Mouse (Mus musculus) frontal cortex, postnatal 14 days (tissue): ENCODE data around the gene Map3k7.
A peak's percentile ranks its signal among the peaks of the same experiment; 100 is the strongest.

Experiments
- DNase-seq, 2 experiments: peaks; one replicate each; pipeline ENCODE4 v3.0.0; 2022; ENCODE audit warnings: low spot score in 2 of 2

The Map3k7 gene

DNA sequence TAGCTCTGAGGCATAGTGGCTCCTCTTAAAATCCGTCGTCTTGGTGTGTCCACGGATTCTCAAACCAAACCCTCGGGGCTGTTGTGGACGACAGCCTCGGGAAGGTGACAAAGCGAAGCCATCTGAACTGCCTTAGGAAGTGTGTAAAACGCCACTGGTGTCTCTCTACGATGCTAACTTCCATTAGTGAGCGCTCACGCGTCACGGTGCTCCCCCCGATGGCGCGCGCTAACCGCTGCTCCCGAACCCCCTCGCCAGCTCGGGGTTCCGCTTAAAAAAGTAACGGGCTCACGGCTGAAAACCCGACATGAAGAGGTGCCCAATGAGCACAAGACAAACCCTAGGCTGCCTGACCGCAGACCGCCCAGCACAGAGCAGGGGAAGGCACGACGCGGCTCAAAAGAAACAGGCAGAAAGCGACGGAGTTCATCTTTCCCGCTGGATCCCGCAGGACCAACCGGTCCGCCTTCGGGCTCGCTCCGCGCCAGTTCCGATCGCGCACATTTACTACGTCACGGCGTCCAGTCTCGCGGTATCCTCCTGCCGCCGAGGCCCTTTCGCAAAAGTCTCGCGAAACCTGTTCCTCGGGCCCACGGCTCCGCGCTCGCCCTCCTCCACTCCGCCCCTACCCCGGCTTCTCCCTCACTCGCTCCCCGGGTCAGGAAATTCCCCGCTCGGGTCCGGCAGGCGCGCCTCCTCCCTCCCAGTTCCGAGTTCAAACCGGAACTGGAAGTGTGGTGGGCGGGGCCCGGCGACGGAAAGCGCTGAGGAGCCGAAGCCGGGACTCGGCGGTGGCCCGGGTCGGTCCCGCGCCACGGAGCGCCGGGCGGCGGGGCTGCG, at the start of gene Map3k7:
Gene Map3k7, plus strand, starts transcription at position 744 of the 840 bp plus-strand sequence.
- DNase-seq: peak; percentile 89 to 92

GRCm38 (mm10) chr4:31915114-31915513, 48.8 kb upstream of the Map3k7 start:
- no peak for DNase-seq

DNA sequence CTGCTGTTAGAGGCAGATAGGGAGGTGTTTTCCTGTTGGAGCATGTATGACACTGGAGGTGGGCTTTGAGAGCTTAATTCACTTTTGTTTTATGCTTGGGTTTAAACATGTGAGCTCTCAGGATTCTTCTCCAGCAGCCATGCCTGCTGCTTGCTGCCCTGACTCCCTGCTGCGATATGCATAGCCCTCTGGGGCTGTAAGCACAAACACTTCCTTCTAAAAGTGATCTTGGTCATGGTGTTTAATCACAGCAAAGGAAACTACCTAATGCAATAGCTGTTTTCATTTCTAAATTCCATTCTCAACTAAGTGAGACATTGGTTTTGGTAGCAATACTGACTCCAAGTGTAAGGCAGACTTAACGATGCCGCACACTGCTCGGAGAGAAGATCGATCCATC, 45.2 kb upstream of the Map3k7 start:
- no peak for DNase-seq

GRCm38 (mm10) chr4:31922215-31922614, 41.7 kb upstream of the Map3k7 start:
- DNase-seq: no peak

DNA sequence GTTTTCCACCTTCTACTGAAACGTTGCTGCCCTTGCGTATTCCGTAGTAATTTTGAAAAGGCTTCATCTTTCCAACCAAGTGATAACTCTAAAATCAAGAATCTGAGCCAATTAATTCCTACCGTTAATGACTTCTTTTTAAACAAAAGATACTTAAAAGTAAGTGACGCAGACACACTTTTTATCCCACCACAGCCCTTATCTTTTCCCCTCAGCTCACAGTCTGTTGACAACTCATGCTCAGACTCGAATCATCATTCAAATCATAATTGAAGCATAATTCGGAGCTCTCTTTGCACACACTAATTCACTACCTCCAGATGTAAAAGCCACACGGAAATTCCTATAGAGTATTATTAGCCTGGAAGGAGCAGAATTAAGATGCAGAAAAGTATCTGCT, 40.5 kb upstream of the Map3k7 start:
- DNase-seq: no peak

DNA sequence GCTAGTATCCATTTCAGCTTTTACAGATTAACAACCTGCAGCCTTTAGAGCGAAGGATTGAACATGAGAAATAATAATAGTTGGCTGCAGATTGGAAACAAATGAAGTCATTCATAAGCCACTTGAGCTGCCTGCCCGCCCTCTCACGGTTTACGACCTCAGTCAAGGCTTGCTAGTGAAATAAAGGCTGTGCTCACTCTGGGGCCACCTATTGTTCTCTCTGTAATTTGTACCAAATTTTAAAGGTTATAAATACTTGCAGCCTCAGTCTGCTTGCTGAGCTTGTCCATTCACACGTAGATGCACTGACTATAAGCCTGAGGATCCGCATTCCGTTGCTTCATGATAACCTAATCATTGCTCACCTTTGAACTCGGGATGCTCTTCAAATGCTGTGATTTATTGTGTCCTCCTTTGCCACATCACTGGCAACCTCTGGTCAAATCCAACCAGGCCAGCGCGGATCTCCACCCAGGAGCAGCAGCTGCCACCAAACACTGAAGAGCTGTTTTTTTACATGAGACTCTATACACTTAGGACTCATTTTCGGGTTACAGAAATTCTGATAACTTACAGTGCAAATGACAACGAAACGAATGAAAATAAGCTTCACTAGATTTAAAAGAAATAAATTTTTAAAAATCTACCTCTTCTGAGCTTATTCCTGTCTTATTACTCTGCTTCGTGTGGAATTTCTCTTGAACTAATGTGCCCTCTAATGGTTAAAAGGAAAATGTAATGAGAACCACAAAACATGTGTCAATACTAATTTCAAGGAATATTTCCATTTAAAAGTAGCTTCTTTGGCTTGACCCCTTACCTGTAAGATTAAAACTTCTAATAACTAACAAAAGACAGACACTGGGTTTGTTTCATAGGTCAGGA, 39.4 kb upstream of the Map3k7 start:
- no peak for DNase-seq

- DNase-seq: no peak
These were observed 30.7 kb upstream of the Map3k7 start for GRCm38 (mm10) chr4:31933171-31933570.

- DNase-seq: no peak
These were observed 28.0 kb upstream of the Map3k7 start for GRCm38 (mm10) chr4:31935831-31936306.

DNA sequence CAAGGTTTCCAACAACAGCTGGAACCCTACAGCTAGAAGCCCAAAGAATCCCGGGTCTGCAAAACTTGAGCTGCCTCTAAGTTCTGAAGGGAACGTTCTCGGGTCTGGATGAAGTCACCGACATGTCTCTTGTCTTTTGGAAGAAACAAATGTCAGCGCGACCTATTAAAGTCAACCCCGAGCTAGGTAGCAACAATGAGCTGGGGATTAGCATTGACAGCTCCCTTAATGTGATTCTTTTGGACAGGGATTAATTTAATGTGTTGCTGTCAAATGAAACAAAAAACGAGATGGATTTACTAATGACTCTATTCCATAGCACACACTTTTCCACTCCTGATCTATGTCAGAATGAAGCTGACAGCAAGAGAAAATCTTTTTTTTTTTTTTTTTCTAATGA, 27.5 kb upstream of the Map3k7 start:
- DNase-seq: no peak

- DNase-seq: no peak
These were observed 27.0 kb upstream of the Map3k7 start for GRCm38 (mm10) chr4:31936911-31937375.

DNA sequence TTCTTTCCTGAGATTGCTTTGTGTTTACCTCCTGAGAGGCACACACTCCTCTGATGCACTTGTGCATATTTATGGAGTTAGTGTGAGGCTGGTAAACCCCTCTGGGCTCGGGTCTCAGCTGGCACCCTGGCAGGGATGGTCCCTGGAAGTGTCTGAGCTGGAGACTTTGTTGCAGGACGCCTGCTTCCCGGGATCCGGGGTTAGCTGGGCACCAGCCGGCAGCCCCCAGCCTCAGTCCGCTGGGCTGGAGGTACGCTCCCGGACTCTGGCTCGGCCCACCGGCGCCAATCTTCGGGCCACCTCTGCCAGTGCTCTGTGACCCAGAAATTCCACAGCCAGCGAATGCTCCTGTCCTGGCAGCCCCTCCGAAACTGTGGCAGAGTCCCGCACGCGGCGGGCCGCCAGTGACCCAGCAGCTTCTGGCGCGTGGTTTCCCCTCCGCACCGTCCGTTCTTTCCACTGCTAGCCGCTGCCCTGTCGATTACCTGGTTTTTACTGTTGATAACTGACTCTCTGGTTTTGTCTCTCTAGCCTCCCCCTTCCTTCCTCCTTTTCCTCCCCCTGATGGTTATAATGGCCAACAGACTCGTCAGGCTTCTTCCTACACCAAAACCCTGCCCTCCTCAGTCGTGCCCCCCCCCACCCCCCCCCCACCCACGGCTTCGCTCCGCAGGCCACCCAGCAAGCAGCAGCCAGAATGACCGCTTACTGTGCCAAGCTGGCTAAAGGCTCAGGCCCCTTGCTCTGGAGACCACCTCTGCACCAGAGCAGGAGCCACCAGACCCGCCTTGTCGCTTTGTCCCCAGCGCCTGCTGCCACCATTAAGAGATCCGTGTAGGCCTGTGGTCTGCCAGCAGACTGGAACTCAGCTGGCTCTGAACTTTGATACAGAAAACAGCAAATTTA, 26.3 kb upstream of the Map3k7 start:
- no peak for DNase-seq

- no peak for DNase-seq
These were observed 25.3 kb upstream of the Map3k7 start for GRCm38 (mm10) chr4:31938416-31939106.

- DNase-seq: no peak
These were observed 22.3 kb upstream of the Map3k7 start for GRCm38 (mm10) chr4:31941616-31942015.

GRCm38 (mm10) chr4:31943045-31943444, 20.9 kb upstream of the Map3k7 start:
- no peak for DNase-seq

- peak in 1 of 2 experiments; percentile 6 for DNase-seq
These were observed 438 bp downstream of the Map3k7 start for GRCm38 (mm10) chr4:31964194-31964875.

GRCm38 (mm10) chr4:31965208-31965607, 1.3 kb downstream of the Map3k7 start:
- DNase-seq: no peak

- DNase-seq: no peak
These were observed 7.5 kb downstream of the Map3k7 start for GRCm38 (mm10) chr4:31971437-31971836.

DNA sequence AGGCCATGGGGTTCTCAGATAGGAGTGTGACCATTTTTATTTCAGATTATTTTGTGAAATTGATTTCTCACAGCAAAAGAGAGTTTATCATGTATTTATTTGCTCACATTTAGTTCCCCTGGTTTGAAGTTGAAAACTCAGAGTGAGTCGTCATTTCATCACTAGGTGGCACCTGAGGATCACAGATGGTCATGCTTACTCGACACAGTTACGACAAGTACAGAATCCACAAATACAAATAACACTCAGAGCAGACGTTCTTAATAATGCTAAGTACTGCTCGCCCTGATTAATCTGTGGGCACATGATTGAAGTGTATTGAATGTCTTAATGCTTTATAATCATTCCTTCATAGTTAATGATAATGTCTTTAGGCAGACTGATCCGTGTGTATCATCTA, 8.3 kb downstream of the Map3k7 start:
- no peak for DNase-seq

- no peak for DNase-seq
These were observed 11.5 kb downstream of the Map3k7 start for GRCm38 (mm10) chr4:31975260-31975950.

- DNase-seq: no peak
These were observed 18.0 kb downstream of the Map3k7 start for GRCm38 (mm10) chr4:31981863-31982262.
